Mouse (Mus musculus): ENCODE results near the gene Kif6.
A peak's percentile ranks its signal among the peaks of the same experiment; 100 is the strongest.

Gene Kif6

DNA sequence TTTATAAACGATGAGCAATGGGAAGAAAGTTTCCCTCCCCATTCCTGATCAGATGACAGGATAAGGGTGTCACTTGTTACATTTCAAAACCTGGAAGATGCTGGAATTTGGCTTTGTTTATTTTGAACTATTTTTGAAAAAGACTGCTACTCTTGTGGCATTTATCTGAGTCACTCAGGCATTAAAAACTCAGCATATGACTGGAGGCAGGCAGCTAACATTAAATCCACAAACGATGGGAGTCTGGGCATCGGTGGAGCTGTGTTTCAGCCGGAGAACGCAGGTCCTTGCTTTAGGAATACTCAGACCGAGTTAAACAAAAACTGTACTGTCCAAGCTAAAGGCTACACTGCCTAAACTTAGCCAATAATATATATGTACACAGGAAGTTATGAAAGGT is 46.7 kb downstream of the Kif6 start:
- no peak for DNase-seq (ENCODE audit: low read depth, low spot score)

DNA sequence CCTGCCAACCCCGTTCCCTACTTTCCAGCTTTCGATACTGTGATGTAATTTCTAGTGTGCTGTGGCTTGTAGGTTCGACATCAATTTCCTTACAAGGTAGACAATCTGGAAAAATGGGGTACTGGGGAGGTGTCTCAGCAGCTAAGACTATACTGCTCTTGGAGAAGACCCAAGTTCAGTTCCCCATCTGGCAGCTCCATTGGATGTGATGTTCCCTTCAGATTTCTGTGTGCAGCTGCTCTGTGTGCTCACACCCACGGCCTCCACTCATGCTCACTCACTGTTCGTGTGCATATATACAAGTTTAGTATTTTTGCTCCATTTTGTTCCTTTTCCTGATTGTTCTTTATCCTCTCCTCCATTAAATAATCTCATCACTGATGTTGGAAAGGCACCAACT is 51.8 kb downstream of the Kif6 start:
- peak; percentile 74 for DNase-seq (ENCODE audit: low read depth, low spot score)

DNA sequence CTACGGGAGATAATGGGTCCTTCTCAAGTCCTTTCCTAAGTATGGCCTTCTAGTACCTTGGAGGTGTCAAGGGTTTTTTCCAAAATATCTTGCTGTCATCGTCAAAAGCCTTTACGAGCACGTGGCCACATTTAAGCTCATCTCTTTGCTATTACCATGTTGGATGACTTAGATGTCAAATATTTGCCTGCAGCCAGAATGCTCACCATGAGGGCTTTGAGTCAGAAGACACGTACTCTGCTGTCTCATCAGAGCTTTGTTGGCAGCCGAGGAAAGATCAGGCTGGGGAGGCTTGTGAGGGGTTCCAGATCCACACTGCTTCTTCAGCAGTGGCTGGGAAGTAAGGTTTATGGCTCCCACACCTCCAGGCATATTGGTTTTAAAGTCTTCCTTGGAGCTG is 53.4 kb downstream of the Kif6 start:
- no peak for DNase-seq (ENCODE audit: low read depth, low spot score)

DNA sequence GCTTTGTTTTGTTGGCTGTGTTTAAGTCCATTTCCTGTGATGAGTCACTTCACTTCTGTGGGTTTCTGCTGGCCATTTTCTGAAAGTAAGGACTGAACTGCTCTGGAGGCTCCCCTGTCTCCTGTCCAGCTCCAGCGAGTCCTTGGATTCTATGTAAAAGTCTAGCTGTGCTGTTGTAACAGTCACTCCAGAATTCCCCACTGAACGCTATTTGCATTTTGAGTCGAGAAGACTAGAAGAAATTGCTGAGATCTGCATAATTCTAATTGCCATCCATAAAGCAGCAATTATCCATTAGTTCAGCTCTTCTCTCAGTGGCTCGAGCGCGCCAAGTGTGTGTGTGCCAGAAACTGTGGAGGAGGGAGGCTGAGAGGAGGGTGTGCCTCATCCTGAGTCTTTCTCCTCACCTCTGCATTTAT is 57.0 kb downstream of the Kif6 start:
- peak; percentile 62 for DNase-seq (ENCODE audit: low read depth, low spot score)

DNA sequence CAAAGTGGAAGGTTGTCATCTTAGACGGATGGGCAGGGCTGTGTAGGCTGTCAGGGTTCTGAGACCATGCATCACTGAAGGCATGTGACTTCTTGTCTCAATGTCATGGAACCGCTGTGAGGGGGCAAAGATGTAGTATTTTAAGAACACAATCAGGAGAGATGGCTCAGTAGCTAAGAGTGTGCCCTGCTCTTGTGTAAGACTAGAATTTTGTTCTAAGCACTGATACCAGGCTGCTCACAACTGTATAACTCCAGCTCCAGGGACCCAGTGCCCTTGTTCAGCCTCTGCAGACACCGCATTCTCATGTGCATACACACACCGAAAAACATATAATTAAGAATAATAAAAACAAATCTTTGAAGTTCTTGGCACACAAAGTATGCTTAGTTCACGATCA is 57.5 kb downstream of the Kif6 start:
- peak; percentile 10 for DNase-seq (ENCODE audit: low read depth, low spot score)

DNA sequence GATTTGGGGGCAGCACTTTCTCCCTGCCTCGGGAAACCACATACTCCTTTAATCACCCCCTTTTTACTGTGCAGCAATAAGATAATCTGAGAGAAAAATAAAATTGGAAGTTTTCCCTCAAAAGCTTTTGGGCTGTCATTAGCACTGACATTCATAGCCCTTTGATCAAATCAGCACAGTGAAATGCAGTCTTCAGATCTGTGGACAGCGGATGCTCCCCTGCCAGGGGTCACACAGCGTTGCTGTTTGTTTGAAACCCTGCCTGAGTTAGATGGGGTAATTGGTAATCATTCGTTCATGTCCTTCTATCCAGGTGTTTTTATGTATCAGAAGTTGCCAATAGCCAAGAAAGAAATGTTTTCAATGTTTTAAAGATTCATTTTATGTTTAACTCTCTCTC is 60.7 kb downstream of the Kif6 start:
- no peak for DNase-seq (ENCODE audit: low read depth, low spot score)

DNA sequence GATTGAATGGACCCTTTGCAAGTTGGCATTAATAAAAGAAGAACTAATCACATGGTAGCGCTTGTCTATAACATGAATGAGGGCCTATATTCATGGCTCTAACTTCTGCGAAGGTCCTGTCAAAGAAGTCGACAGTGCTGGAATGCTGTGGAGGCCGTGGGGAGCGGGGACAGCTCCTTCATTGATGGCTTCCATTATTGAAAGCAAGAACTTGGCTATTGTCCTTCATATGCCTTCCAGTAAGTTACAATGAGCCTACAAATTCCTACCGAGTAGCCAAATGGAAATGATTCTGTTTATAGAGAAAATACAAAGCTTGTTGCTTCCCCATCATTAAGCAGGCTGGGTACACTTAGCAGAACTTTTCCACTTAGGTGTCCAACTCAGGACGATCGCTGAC is 66.5 kb downstream of the Kif6 start:
- DNase-seq (ENCODE audit: low read depth, low spot score): no peak

DNA sequence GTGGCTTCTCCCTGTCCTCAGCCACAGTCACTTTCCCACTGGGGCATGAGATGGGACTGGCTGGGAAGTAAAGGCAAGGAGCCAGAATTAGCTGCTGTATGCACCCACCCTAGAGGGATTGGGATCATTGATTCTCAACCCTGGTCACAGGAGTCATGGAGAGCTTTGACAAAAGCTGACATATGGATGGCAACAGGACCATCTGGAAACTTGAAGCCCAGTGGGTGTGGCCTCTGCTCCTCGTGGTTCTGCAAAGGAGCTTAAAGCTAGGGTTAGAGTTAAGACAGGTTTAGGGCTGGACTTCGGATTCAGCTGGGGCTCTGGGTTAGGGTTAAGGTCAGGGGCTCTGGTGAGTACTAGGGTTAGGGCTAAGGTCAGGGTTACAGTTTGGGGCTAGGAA is 69.2 kb downstream of the Kif6 start:
- no peak for DNase-seq (ENCODE audit: low read depth, low spot score)

DNA sequence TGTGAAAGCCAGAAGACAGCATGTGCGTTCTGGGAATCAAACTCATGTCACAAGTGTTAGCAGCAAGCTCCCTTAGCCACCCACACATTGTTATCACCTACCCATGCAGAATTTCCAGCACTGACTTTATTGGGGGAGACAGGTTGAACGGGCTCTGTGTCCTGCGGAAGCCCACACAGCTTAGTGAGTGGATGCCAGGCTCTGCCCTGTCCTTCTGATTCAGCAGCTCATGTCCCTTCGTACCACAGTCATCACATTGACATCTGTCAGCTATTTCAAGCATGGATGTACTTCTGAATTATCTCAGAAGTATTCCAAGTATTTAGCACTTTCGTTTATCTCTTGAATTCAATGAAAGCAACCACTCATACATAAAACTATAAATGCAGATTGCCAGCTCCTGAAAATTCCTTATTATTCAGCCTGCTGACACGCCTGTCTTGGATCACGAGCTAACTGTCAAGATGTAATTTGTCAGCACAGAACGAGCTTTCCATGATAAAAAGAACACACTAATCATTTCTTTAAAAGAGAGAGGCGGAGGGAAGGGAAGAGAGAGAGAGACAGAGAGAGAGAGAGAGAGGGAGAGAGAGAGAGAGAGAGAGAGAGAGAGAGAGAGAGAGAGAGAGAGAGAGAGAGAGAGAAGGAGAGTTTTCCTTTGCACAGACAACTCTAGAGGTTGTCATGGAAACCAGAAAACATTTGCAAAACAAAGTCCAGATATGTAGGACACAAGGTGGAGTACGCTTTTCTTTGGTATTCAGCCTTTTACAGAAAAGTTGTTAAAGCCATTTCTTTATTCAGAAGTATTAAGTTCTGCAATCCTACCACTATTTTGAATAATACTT is 75.9 kb downstream of the Kif6 start:
- DNase-seq (ENCODE audit: low read depth, low spot score): peak; percentile 61

DNA sequence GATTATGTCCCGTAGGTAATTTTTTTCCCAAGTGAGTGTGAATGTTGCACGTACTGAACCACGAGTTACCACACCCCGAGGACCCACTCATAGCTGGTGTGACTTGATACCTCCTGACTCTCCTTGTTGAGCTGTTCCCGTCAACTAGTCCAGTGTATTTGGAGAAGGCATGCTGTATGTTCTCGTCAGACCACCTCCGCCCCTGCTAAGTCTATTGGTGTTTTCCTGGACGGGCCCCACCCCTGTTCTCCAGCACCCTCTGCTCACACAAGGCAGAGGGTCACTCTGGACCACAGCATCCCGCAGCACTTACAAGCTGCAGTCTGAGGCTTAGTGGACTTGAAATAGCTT is 76.5 kb downstream of the Kif6 start:
- no peak for DNase-seq (ENCODE audit: low read depth, low spot score)

DNA sequence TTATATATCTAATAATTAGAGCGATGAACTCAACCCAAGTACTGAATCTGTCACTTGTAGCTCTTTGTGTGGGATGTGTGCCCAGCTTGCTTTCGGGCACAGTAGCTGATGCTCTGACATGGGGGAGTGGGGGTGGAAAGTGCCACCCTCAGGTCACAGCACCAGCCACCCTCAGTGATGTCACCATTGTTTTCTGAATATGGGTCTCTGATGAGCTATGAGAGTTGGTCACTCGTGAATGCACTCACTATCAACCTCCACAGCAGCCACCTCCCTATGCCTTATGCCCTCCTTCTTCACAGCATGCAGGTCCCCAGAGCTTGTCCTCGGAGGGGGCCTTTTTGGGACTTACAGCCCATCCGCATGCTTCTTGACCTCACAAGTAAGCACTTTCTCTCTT is 78.3 kb downstream of the Kif6 start:
- DNase-seq (ENCODE audit: low read depth, low spot score): peak; percentile 11

DNA sequence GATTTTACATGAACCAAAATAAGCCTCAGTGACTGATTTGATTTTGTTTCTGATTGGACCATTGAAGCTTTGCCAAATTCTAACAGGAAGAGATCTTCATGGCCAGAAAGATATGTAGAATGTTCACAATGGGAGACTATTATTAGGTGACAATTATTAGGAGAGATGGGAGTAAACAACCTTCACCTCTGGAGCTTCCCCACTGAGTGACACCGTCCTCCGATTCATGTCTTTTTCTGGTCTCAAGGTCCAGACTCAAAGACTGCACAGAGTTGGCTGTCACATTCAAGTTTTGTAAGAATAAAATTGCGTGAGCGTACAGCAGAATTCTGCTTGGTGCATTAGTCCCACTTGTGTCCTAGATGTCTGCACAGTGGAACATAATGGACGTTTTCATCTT is 82.3 kb downstream of the Kif6 start:
- DNase-seq (ENCODE audit: low read depth, low spot score): no peak

DNA sequence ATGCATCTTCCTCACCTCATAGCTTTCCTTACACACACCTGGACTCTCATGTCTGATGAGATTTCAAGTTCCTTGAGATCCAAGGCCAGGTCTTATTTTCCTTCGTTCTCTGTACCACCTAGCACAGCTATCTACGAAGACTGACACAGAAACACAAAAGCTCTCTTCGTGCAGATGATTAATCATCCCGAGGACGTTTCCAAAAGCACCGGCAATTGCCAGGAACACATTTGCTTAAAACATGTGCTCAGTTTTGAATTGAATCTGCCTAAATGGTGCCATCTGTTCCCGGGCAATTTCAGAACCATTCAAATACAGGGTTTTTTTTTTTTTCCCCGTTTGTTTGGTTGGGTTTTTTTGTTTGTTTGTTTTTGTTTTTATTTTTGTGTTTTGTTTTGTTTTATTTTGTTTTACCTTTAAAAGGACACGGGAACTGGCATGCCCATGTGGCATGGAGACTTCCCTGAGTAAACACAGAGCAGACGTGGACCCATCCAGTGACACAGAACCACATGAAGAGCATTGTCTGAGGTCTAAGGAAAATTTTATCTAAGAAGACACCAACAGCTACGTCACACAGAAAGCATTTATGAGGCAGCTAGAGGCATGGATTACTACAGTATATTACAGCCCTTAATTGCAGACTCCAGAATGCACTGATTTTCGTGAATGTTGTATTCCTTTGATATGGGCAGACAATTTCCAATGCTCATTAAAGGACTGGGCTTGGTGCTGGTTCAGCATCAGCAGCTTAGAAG is 88.7 kb downstream of the Kif6 start:
- peak; percentile 84 for DNase-seq (ENCODE audit: low read depth, low spot score)

DNA sequence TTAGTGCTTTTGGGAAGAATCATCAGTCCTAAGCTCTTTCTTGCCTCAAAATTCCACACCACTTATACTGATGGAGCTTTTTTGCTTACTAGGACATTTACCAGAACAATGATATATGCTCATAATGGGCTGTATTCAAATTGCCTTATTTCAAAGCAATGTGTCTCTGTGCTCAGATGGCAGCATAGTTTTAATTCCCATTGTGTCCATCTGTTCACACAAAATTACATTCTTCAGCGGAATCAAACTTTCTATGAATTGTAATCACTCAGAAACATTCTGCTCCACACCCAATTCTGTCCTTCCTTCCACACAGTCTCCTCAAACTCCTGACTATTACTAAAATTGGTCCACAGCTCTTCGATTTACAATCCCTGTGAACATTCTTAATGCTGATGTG is 94.3 kb downstream of the Kif6 start:
- peak; percentile 21 for DNase-seq (ENCODE audit: low read depth, low spot score)

DNA sequence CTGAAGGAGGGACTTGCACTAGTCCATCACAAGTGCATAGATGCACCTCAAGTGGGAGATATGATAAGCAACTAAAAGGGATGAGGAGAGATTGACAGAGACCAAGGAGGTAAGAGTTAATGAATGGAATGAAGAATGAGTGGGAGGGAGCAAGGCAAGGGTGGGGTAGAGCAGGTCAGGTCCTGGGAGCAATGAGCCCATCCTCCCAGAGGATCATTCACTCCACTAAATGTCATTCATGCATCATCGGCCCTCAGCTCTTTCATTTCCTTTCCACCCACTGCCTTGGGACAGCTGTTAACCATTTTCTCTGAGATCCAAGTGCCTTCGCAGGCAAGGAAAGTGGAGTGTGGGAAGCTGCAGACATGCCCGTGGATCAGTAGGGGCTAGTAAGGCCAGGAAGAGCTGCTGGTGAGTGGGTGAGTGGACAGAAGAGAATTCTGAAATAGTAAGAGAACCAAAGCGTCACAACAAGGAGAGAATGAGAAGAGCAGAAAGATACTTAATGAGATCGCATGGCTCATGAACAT is 95.2 kb downstream of the Kif6 start:
- DNase-seq (ENCODE audit: low read depth, low spot score): peak; percentile 68

DNA sequence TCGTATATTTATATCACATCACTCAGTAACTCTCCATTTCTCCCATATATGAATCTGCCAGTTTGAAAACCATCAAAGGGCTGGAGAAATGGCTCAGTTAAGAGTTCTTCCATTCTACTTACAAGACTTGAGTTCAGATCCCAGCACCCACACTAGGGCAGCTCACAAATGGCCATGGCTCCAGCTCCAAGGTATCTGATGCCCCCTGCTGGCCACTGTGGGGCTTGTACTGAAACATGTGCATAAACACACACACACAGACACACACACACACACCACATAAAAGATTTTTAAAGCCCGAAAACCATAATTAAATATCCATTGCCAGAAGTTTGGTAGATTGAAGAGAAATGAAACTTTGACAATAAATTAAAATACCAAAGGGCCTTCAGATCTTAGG is 111.3 kb downstream of the Kif6 start:
- DNase-seq (ENCODE audit: low read depth, low spot score): no peak

DNA sequence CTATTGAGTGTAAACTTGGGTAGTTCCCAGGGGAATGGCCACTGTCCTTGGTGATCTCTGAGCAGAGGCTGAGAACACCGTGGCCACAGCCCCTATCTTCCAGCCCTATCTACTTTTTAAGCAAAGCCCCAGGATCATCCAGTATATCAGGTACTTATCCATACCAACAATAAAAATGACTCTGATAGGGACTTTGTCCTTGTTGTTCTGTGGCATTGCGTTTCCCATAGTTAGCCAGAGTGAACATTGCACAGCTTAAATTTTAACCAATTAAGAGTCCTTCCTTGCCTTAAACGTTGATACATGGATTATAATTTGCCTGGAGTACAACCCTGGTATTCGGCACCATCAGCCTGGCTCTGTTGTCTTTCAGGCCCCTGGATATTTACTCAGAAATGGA is 112.0 kb downstream of the Kif6 start:
- no peak for DNase-seq (ENCODE audit: low read depth, low spot score)

DNA sequence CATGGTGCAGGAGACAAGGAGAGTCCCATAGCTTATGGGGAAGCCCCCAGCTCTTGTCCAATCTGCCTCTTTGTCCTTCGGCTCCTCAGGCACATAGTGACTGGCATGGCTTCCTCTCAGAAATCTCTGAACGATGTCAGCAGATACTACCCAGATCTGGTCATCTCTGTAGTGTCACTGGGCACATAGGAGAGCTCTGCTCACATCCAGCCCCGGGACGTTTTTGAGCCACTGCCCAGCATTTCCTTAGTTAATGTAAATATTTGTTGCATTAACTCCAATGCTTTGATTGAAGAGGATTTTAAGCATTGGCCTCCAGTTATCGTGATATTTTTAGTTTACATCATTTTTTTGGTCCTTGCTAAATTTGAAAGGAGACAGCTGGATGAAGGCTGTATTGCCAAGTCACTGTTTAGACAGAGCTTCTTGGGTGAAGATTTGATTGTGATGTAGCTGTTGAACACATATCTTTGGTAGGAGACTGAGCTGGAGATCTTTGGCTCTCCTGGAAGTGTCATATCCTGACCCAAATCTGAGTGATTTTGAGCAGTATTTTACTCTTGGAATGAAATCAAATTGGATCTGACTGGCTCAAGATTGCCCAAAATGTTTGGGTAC is 112.6 kb downstream of the Kif6 start:
- DNase-seq (ENCODE audit: low read depth, low spot score): peak; percentile 20

DNA sequence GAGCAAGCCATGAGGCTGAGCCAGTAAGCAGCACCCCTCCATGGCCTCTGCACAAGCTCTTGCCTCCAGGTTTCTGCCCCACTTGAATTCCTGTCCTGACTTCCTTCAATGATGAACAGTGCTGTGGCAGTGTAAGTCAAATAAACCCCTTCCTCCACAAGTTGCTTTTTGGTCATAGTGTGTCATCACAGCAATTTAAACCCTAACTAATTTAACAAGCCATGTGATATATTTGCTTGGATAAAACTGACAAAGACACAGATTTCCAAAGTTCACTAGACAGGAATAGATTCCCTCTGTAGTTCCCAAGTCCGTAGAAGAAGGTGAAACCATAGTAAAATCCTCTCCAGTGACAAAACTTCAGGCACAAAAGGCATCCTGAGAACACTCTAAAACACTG is 114.9 kb downstream of the Kif6 start:
- no peak for DNase-seq (ENCODE audit: low read depth, low spot score)

DNA sequence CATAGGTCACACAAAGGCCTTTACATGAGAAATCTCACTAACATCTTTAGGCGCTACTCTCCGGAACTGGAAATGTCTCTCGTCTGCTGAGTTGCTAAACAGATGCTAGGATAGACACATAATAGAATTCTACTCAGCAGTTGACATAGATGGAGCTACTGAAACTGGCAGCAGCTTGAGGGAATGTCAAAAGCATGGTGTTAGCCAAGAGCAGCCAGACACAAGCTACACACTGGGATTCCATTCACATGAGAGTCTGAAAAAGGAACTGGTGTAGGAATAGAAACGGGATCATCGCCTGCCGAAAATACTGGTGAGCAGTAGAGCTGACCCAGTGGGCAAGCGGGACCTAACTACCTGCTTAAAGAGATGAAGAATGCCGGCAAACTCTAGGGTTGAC is 117.8 kb downstream of the Kif6 start:
- DNase-seq (ENCODE audit: low read depth, low spot score): peak; percentile 40

DNA sequence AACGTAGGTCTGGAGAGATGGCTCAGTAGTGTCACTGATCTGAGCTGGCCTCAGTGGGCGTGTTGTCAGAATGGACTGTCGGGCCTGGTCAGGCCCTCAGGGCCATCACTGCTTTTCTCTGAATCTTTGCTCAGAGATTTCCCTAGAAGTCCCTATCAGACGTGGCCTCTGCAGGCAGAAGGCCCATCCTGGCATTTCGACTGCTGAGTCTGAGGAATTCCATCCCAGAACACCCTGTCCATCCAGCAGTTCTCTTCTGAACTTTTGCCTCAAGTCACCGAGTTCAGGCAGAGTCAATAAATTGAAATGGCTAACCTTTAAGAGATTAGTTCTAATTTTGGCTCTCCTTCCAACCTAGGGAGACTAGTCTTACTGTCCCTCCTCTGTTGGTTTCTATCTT is 119.1 kb downstream of the Kif6 start:
- no peak for DNase-seq (ENCODE audit: low read depth, low spot score)

DNA sequence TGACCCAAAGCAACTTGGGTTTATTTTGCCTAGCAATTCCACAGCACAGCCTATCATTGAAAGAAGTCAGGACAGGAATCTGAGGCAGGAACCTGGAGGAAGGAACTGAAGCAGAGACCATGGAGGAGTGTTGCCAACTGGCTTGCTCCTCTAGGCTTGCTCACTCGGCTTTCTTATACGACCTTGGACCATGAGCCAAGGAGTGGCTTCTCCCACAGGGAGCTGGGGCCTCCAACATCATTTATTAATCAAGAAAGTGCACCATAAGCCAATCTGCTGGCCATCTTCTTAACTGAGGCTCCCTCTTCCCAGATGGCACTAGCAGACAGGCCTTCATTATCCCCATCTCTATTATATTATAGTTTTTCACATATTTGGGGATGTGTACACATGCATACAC is 119.8 kb downstream of the Kif6 start:
- DNase-seq (ENCODE audit: low read depth, low spot score): no peak

DNA sequence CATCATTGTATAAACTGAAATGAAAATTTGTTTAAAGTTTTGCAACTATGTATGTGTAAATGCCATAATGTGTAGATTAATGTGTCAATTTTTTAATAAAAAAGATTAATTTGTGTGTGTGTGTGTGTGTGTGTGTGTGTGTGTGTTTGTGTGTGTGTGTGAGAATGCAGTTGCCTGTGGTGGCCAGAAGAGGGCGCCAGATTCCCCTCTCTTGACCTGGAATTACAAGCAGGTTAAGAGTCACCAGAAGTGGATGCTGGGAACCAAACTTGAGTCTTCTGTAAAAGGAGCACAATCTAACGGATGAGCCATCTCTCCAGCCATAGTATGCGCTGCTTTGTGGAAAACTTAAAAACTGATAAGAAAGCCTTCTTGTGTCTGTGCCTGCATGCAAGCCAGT is 121.4 kb downstream of the Kif6 start:
- DNase-seq (ENCODE audit: low read depth, low spot score): no peak

Data from brain, adult 2 months (tissue).